Mouse (Mus musculus) forebrain, embryonic 13.5 days (tissue): Measurements from ENCODE around the gene Plek2. TPM values are rescaled to one million over a fixed set of nuclear protein-coding genes. Genes with fewer than 3 reads are reported as not detected.

Source experiments
- ATAC-seq: fragments of 200-750 bp; cut with Nextera tagmentation; 2 replicates; pipeline ENCODE4 v1.8.0; 2017
- H3K27ac ChIP-seq: fragments of 300-500 bp; sonication (generic); 2 replicates; pipeline ENCODE4 v1.5.1; 2015; ENCODE audit warnings: inconsistent platforms, mild to moderate bottlenecking, moderate library complexity
- H3K27me3 ChIP-seq: fragments of 300-500 bp; sonication (generic); 2 replicates; pipeline ENCODE4 v1.6.1; 2015; ENCODE audit warnings: mild to moderate bottlenecking, inconsistent platforms
- H3K36me3 ChIP-seq: fragments of 300-500 bp; sonication (generic); 2 replicates; pipeline ENCODE4 v1.6.1; 2015; ENCODE audit warnings: mild to moderate bottlenecking, inconsistent platforms; ENCODE audit not compliant: poor library complexity, severe bottlenecking
- H3K4me1 ChIP-seq: fragments of 300-500 bp; sonication (generic); 2 replicates; pipeline ENCODE4 v1.6.1; 2015; ENCODE audit warnings: inconsistent platforms
- H3K4me2 ChIP-seq: fragments of 300-500 bp; sonication (generic); 2 replicates; pipeline ENCODE4 v1.6.1; 2015; ENCODE audit warnings: inconsistent platforms, mild to moderate bottlenecking, moderate library complexity
- H3K4me3 ChIP-seq: fragments of 300-500 bp; sonication (generic); 2 replicates; pipeline ENCODE4 v1.5.1; 2015; ENCODE audit warnings: mild to moderate bottlenecking, inconsistent platforms
- H3K9ac ChIP-seq: fragments of 300-500 bp; sonication (generic); 2 replicates; pipeline ENCODE4 v1.6.1; 2015; ENCODE audit warnings: mild to moderate bottlenecking, inconsistent platforms
- H3K9me3 ChIP-seq: fragments of 300-500 bp; sonication (generic); replicated peaks from 2 replicates; pipeline ENCODE4 v1.6.1; 2016; ENCODE audit warnings: inconsistent platforms
- WGBS: fragments of 180-500 bp; shearing (Covaris S2); methylation state at CpG from one replicate; pipeline ENCODE4 v1.1.7; 2015; 5-methylcytosine and 5-hydroxymethylcytosine counted together
- polyA plus RNA-seq: library from polyadenylated mRNA; unstranded; fragments of >200 nt; fragmentation: Nextera tagmentation; extraction: Ambion mirVana; gene quantifications from 2 replicates; pipeline ENCODE4 v1.2.1, GENCODE M21; 2015

Gene Plek2
- polyA plus RNA-seq, 1 experiment from 2014 or later: 0.98 TPM

- H3K4me3 ChIP-seq: no peak overlapping the region
- ATAC-seq: no peak
- peaks cover 21% of the 10 kb centered on the region for H3K4me1 ChIP-seq
- H3K9ac ChIP-seq: no peak overlapping the region
- peaks cover 63% of the 10 kb centered on the region for H3K27me3 ChIP-seq
- H3K36me3 ChIP-seq: no peaks in the 10 kb centered on the region
- WGBS: 81% methylated on average over 6 of the region's 6 CpGs
- no peaks in the 10 kb centered on the region for H3K9me3 ChIP-seq
- no peak overlapping the region for H3K4me2 ChIP-seq
- no peak overlapping the region for H3K27ac ChIP-seq
These were observed 1.4 kb upstream of the Plek2 start for GRCm38 (mm10) chr12:78908081-78908605.

- no peaks in the 10 kb centered on the region for H3K9me3 ChIP-seq
- no peak overlapping the region for H3K9ac ChIP-seq
- H3K4me2 ChIP-seq: no peak overlapping the region
- no peak overlapping the region for H3K27ac ChIP-seq
- H3K27me3 ChIP-seq: peaks cover 28% of the 10 kb centered on the region
- H3K4me1 ChIP-seq: peaks cover 7% of the 10 kb centered on the region
- H3K36me3 ChIP-seq: no peaks in the 10 kb centered on the region
- H3K4me3 ChIP-seq: no peak overlapping the region
- WGBS: 80% methylated on average over 6 of the region's 7 CpGs
- no peak for ATAC-seq
These were observed 2.3 kb downstream of the Plek2 start for GRCm38 (mm10) chr12:78904499-78904898.

- no peak overlapping the region for H3K4me3 ChIP-seq
- peaks cover 17% of the 10 kb centered on the region for H3K27me3 ChIP-seq
- no peak overlapping the region for H3K27ac ChIP-seq
- H3K36me3 ChIP-seq: no peaks in the 10 kb centered on the region
- no peak overlapping the region for H3K9ac ChIP-seq
- H3K4me1 ChIP-seq: peaks cover 7% of the 10 kb centered on the region
- ATAC-seq: no peak
- H3K9me3 ChIP-seq: no peaks in the 10 kb centered on the region
- no peak overlapping the region for H3K4me2 ChIP-seq
- 90% methylated on average over 4 of the region's 4 CpGs for WGBS
These were observed 3.5 kb downstream of the Plek2 start for GRCm38 (mm10) chr12:78903313-78903712.

GRCm38 (mm10) chr12:78901467-78901866 is 5.3 kb downstream of the Plek2 start:
- H3K36me3 ChIP-seq: no peaks in the 10 kb centered on the region
- no peak overlapping the region for H3K4me2 ChIP-seq
- no peak for ATAC-seq
- H3K9ac ChIP-seq: no peak overlapping the region
- peaks cover 7% of the 10 kb centered on the region; the same call in 1 of the 2 replicates for H3K27me3 ChIP-seq
- WGBS: 91% methylated on average over 5 of the region's 5 CpGs
- no peaks in the 10 kb centered on the region for H3K9me3 ChIP-seq
- H3K27ac ChIP-seq: no peak overlapping the region
- no peak overlapping the region for H3K4me3 ChIP-seq
- H3K4me1 ChIP-seq: peaks cover 1% of the 10 kb centered on the region; the same call in 1 of the 2 replicates

GRCm38 (mm10) chr12:78897861-78898260 is 8.9 kb downstream of the Plek2 start:
- no peaks in the 10 kb centered on the region for H3K9me3 ChIP-seq
- no peak overlapping the region for H3K9ac ChIP-seq
- no peak overlapping the region for H3K4me2 ChIP-seq
- no peaks in the 10 kb centered on the region for H3K36me3 ChIP-seq
- H3K4me3 ChIP-seq: no peak overlapping the region
- no peak overlapping the region for H3K27ac ChIP-seq
- H3K4me1 ChIP-seq: no peaks in the 10 kb centered on the region
- 93% methylated on average over 1 of the region's 1 CpGs for WGBS
- no peaks in the 10 kb centered on the region for H3K27me3 ChIP-seq
- no peak for ATAC-seq

GRCm38 (mm10) chr12:78891149-78891548 is 15.6 kb downstream of the Plek2 start:
- Histone ChIP-seq H3K27ac (no peak overlapping the region), H3K9me3 (no peaks in the 10 kb centered on the region), H3K4me1 (no peaks in the 10 kb centered on the region), H3K4me2 (no peak overlapping the region), H3K4me3 (no peak overlapping the region), H3K36me3 (peaks cover 15% of the 10 kb centered on the region), H3K27me3 (no peaks in the 10 kb centered on the region), H3K9ac (no peak overlapping the region)
- 87% methylated on average over 2 of the region's 2 CpGs for WGBS
- ATAC-seq: no peak

- Histone ChIP-seq H3K4me3 (no peak overlapping the region), H3K36me3 (peaks cover 25% of the 10 kb centered on the region), H3K9me3 (no peaks in the 10 kb centered on the region), H3K4me1 (no peaks in the 10 kb centered on the region), H3K27ac (no peak overlapping the region), H3K27me3 (no peaks in the 10 kb centered on the region), H3K4me2 (no peak overlapping the region), H3K9ac (no peak overlapping the region)
- no peak for ATAC-seq
- WGBS: 69% methylated on average over 1 of the region's 1 CpGs
These were observed 16.7 kb downstream of the Plek2 start for GRCm38 (mm10) chr12:78890062-78890461.

GRCm38 (mm10) chr12:78874581-78874980 is 32.2 kb downstream of the Plek2 start:
- Histone ChIP-seq H3K36me3 (peaks cover 58% of the 10 kb centered on the region), H3K4me3 (no peak overlapping the region), H3K9me3 (no peaks in the 10 kb centered on the region), H3K27me3 (no peaks in the 10 kb centered on the region), H3K4me1 (no peaks in the 10 kb centered on the region), H3K9ac (no peak overlapping the region), H3K4me2 (no peak overlapping the region), H3K27ac (no peak overlapping the region)
- no peak for ATAC-seq
- 95% methylated on average over 3 of the region's 3 CpGs for WGBS

- no peak overlapping the region for H3K9ac ChIP-seq
- no peaks in the 10 kb centered on the region for H3K9me3 ChIP-seq
- H3K36me3 ChIP-seq: peaks cover 35% of the 10 kb centered on the region
- no peak overlapping the region for H3K4me2 ChIP-seq
- ATAC-seq: no peak
- WGBS: 96% methylated on average over 1 of the region's 1 CpGs
- no peak overlapping the region for H3K27ac ChIP-seq
- H3K4me3 ChIP-seq: no peak overlapping the region
- no peaks in the 10 kb centered on the region for H3K27me3 ChIP-seq
- H3K4me1 ChIP-seq: peaks cover 10% of the 10 kb centered on the region
These were observed 38.6 kb downstream of the Plek2 start for GRCm38 (mm10) chr12:78868115-78868514.

- H3K27ac ChIP-seq: no peak overlapping the region
- H3K4me2 ChIP-seq: no peak overlapping the region
- 96% methylated on average over 1 of the region's 1 CpGs for WGBS
These were observed 41.3 kb downstream of the Plek2 start for GRCm38 (mm10) chr12:78865434-78865833.

GRCm38 (mm10) chr12:78862254-78862730 is 44.5 kb downstream of the Plek2 start:
- H3K36me3 ChIP-seq: peaks cover 5% of the 10 kb centered on the region; the same call in 1 of the 2 replicates
- under 1% methylated on average over 22 of the region's 22 CpGs for WGBS
- peak overlapping the region; percentile 91 for H3K4me3 ChIP-seq
- H3K4me1 ChIP-seq: peaks cover 33% of the 10 kb centered on the region
- H3K9ac ChIP-seq: peak overlapping the region; percentile 93
- no peaks in the 10 kb centered on the region for H3K9me3 ChIP-seq
- H3K4me2 ChIP-seq: peak overlapping the region; percentile 70
- ATAC-seq: no peak
- peak overlapping the region; percentile 73 for H3K27ac ChIP-seq
- H3K27me3 ChIP-seq: no peaks in the 10 kb centered on the region

More at GRCm38 (mm10) chr12:78865434-78865833, 41.3 kb downstream of the Plek2 start:
- Histone ChIP-seq H3K4me1 (peaks cover 22% of the 10 kb centered on the region), H3K4me3 (no peak overlapping the region), H3K36me3 (peaks cover 22% of the 10 kb centered on the region), H3K9me3 (no peaks in the 10 kb centered on the region), H3K27me3 (no peaks in the 10 kb centered on the region), H3K9ac (no peak overlapping the region)
- ATAC-seq: no peak

GRCm38 (mm10) chr12:78861496-78862253 is 45.1 kb downstream of the Plek2 start, which contains the start of the genes Atp6v1d and Eif2s1:
Gene Atp6v1d, minus strand, starts transcription at chr12:78861638.
Gene Eif2s1, plus strand, starts transcription at chr12:78861819.
- Histone ChIP-seq H3K36me3 (no peaks in the 10 kb centered on the region; the same call in 1 of the 2 replicates), H3K4me3 (peak within 1 kb of the TSS; percentile 91), H3K4me2 (peak within 1 kb of the TSS; percentile 95), H3K4me1 (peaks cover 33% of the 10 kb centered on the region), H3K9me3 (no peaks in the 10 kb centered on the region), H3K9ac (peak within 1 kb of the TSS; percentile 93), H3K27ac (peak within 1 kb of the TSS; percentile 73), H3K27me3 (no peaks in the 10 kb centered on the region)
- ATAC-seq: peak; percentile 100
- under 1% methylated on average over 55 of the region's 55 CpGs for WGBS
